Comparison of ENCODE assay signal across 22 mouse cellular contexts in genomic region chr12:117299084-117299483, GRCm38 (mm10).
"Had no signal": no experiment of that assay in that cellular context is flagged by ENCODE, and none has a peak within 500 bp of the region (broad histone marks: within the 10 kb centered on the region; RNA-seq: fewer than 3 reads in every experiment).

No protein-coding gene starts in this region.

- H3K27ac ChIP-seq: lung, embryonic 15.5 days; macrophage; midbrain, embryonic 13.5 days; neural tube, embryonic 13.5 days; neural tube, embryonic 15.5 days had no signal

- H3K9me3 ChIP-seq: lung, embryonic 15.5 days; midbrain, embryonic 13.5 days; neural tube, embryonic 13.5 days; neural tube, embryonic 15.5 days had no signal

- H3K4me3 ChIP-seq: lung, embryonic 15.5 days; megakaryocyte, embryonic 14.5 days; midbrain, embryonic 13.5 days; myocyte; neural tube, embryonic 13.5 days; neural tube, embryonic 15.5 days had no signal

- H3K9ac ChIP-seq: liver, postnatal 0 days; lung, embryonic 15.5 days; midbrain, embryonic 13.5 days; neural tube, embryonic 13.5 days; neural tube, embryonic 15.5 days had no signal

- DNase-seq: liver, postnatal 0 days; lung, adult 2 months; lung, postnatal 14 days; lung, postnatal 36 days; retina, postnatal 1 day; right cerebral cortex, adult 18-20 months; right cerebral cortex, postnatal 25 days; right cerebral cortex, postnatal 4 days; spleen, adult 18-20 months; thymus, adult 18-20 months; thymus, postnatal 14 days; thymus, postnatal 36 days had no signal

- H3K4me1 ChIP-seq: lung, embryonic 15.5 days; megakaryocyte, embryonic 14.5 days; neural tube, embryonic 13.5 days; neural tube, embryonic 15.5 days had no signal

- ATAC-seq: liver, postnatal 0 days; lung, postnatal 0 days; midbrain, embryonic 13.5 days; midbrain, embryonic 16.5 days had no signal

- H3K27me3 ChIP-seq: lung, embryonic 15.5 days; megakaryocyte, embryonic 14.5 days; midbrain, embryonic 13.5 days; neural tube, embryonic 13.5 days; neural tube, embryonic 15.5 days had no signal

- H3K4me2 ChIP-seq: lung, embryonic 15.5 days; midbrain, embryonic 11.5 days; midbrain, embryonic 13.5 days; neural tube, embryonic 13.5 days; neural tube, embryonic 15.5 days had no signal

- H3K36me3 ChIP-seq: lung, embryonic 15.5 days; midbrain, embryonic 13.5 days; neural tube, embryonic 13.5 days; neural tube, embryonic 15.5 days had no signal
